Mouse (Mus musculus) CD4-positive, CD25-positive, alpha-beta regulatory T cell (primary cell): ENCODE measurements around the gene Napepld. TPM values are rescaled to one million over a fixed set of nuclear protein-coding genes. Genes with fewer than 3 reads are reported as not detected.

ENCODE experiments used
- polyA plus RNA-seq: library from polyadenylated mRNA; unstranded; fragments of 100-300 nt; shearing (Covaris generic); gene quantifications from one replicate; pipeline ENCODE4 v1.2.1, GENCODE M21; 2017

Gene Napepld
- polyA plus RNA-seq, result 3.9 TPM

DNA sequence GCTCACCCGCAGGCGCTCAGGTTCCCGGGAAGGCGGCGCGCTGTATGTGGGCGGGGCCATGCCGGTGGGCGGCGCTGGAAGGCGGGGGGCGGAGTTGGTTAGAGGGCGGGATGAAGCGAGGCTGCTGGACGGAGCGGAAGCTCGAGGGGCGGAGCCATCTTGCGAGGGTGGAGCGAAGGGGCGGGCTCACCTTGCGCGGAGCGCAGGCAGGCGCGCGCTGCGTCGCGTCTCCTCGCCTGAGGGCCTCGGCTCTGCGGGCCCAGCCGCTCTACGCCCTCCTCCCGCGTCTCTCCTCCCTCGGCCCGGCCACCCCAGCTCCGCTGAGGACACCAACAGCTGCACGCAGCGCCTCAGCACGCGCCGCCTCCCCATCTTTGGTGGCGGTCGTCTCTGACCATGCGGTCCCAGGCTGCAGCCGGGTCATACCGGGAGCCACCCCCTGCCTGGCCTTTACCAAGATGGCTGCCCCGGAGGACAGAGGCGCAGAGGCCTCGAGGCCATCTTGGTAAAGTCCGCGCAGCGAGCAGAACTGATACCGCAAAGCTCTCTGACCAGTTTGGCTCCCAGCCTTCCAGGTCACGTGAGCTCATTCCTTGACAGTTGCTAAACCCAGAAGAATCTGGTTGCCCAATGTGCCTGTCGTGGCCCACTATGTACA lies at the start of gene Napepld:
TSS of gene Napepld (minus strand) at position 46 of the 658 bp plus-strand sequence.

GRCm38 (mm10) chr5:21736956-21737585 lies 35.9 kb upstream of the Napepld start, which contains the start of gene Pmpcb:
TSS of gene Pmpcb (plus strand) at chr5:21737141.

DNA sequence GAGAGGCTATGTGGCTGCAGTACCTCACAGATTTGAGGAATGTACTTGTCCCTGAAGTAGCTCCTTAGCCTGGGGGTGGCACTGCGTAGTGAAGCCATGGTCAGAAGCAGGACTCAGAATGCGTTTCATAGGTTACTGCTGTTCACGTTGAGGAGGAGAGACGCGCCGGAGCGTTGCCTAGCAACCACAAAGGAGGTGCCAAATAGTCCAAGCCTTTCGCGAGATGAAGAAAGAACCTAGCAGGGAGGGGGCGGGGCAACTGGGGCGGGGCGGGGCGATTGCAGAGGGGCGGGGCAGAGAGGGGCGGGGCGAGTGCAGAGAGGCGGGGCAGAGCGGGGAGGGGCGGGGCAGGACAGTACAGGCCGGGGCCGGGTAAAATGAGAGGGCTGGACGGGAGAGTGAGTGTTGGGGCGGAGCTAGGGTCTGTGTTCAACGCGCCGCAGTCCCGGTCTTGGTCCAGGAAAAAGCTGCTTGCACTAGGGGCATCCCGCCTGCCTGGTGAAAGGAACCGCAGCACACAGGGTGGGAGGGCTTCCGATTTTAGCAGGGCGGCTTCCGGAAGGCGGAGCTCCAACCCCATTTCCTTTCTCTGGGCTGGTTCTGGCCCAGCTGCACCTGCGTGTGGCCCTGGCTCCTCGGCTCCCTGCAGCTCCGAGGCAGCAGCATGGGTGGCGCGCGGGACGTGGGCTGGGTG lies 55.6 kb downstream of the Napepld start, which contains the start of the genes Fbxl13 and Armc10:
TSS of gene Fbxl13 (minus strand) at position 196 of the 694 bp plus-strand sequence.
TSS of gene Armc10 (plus strand) at position 375 of the 694 bp plus-strand sequence.

Other genes with a start within 250 kb of the Napepld start
- 0.13 TPM for gene Lrrc17, start 157.8 kb downstream of the Napepld start, polyA plus RNA-seq
- 0.10 TPM for gene Fbxl13, start 55.8 kb downstream of the Napepld start, polyA plus RNA-seq
- gene Armc10, start 55.6 kb downstream of the Napepld start, polyA plus RNA-seq, result 40.6 TPM
- 68.8 TPM for gene Pmpcb, start 35.7 kb upstream of the Napepld start, polyA plus RNA-seq
- gene Dnajc2, start 83.9 kb upstream of the Napepld start, polyA plus RNA-seq, result 92.3 TPM
- 135 TPM for gene Psmc2, start 83.9 kb upstream of the Napepld start, polyA plus RNA-seq
- gene Slc26a5, start 164.2 kb upstream of the Napepld start, polyA plus RNA-seq, result not detected